Mouse (Mus musculus) kidney, adult 8-10 months (tissue): ENCODE results near the gene Tulp1.
"Not testable (repeated sequence)": the region's sequence is repeated elsewhere in the genome, so short reads cannot be mapped to it uniquely, and the experiment has no call there.

Experiments
- DNase-seq, 2 experiments: peaks; one replicate each; pipeline ENCODE4 v3.0.0; 2022

The Tulp1 gene

GRCm38 (mm10) chr17:28337547-28337946 is 27.5 kb downstream of the Tulp1 start:
- DNase-seq = no peak

- no peak for DNase-seq
Measured at GRCm38 (mm10) chr17:28335267-28335666, 29.8 kb downstream of the Tulp1 start.

GRCm38 (mm10) chr17:28332915-28333546 is 32.0 kb downstream of the Tulp1 start:
- no peak for DNase-seq

- no peak for DNase-seq
Measured at GRCm38 (mm10) chr17:28332113-28332914, 32.7 kb downstream of the Tulp1 start.

- DNase-seq = no peak
Measured at GRCm38 (mm10) chr17:28331241-28332112, 33.5 kb downstream of the Tulp1 start.

- DNase-seq = not testable (repeated sequence)
Measured at GRCm38 (mm10) chr17:28330590-28330989, 34.4 kb downstream of the Tulp1 start.

- DNase-seq = no peak
Measured at GRCm38 (mm10) chr17:28330232-28330546, 34.8 kb downstream of the Tulp1 start.

- DNase-seq = no peak
Measured at GRCm38 (mm10) chr17:28329503-28330231, 35.4 kb downstream of the Tulp1 start.

- no peak for DNase-seq
Measured at GRCm38 (mm10) chr17:28328946-28329345, 36.1 kb downstream of the Tulp1 start.

- DNase-seq = peak; percentile 94 to 98
Measured at GRCm38 (mm10) chr17:28328366-28328928, 36.6 kb downstream of the Tulp1 start, which contains the start of gene Rpl10a. Gene Rpl10a (plus strand): TSS chr17:28328471.

GRCm38 (mm10) chr17:28327673-28328325 is 37.2 kb downstream of the Tulp1 start:
- peak; percentile 75 to 76 for DNase-seq

GRCm38 (mm10) chr17:28326951-28327350 is 38.1 kb downstream of the Tulp1 start:
- no peak for DNase-seq

GRCm38 (mm10) chr17:28325751-28326150 is 39.3 kb downstream of the Tulp1 start:
- no peak for DNase-seq

GRCm38 (mm10) chr17:28324416-28324815 is 40.6 kb downstream of the Tulp1 start:
- DNase-seq = not testable (repeated sequence)

GRCm38 (mm10) chr17:28323786-28324185 is 41.2 kb downstream of the Tulp1 start:
- DNase-seq = no peak

- no peak for DNase-seq
Measured at GRCm38 (mm10) chr17:28321700-28322099, 43.3 kb downstream of the Tulp1 start.

- no peak for DNase-seq
Measured at GRCm38 (mm10) chr17:28317725-28318124, 47.3 kb downstream of the Tulp1 start.

GRCm38 (mm10) chr17:28317091-28317490 is 47.9 kb downstream of the Tulp1 start:
- DNase-seq = no peak

GRCm38 (mm10) chr17:28316476-28316875 is 48.5 kb downstream of the Tulp1 start:
- DNase-seq = no peak

- DNase-seq = no peak
Measured at GRCm38 (mm10) chr17:28315611-28316160, 49.3 kb downstream of the Tulp1 start.

- no peak for DNase-seq
Measured at GRCm38 (mm10) chr17:28313880-28314225, 51.2 kb downstream of the Tulp1 start.
